Mouse (Mus musculus) testis, postnatal 10 days (tissue): ENCODE measurements around the gene Marveld1.
A peak's percentile ranks its signal among the peaks of the same experiment; 100 is the strongest.

Experiments used
- DNase-seq: peaks from one replicate; pipeline ENCODE4 v3.0.0; 2021; ENCODE audit warnings: low spot score

Gene Marveld1

DNA sequence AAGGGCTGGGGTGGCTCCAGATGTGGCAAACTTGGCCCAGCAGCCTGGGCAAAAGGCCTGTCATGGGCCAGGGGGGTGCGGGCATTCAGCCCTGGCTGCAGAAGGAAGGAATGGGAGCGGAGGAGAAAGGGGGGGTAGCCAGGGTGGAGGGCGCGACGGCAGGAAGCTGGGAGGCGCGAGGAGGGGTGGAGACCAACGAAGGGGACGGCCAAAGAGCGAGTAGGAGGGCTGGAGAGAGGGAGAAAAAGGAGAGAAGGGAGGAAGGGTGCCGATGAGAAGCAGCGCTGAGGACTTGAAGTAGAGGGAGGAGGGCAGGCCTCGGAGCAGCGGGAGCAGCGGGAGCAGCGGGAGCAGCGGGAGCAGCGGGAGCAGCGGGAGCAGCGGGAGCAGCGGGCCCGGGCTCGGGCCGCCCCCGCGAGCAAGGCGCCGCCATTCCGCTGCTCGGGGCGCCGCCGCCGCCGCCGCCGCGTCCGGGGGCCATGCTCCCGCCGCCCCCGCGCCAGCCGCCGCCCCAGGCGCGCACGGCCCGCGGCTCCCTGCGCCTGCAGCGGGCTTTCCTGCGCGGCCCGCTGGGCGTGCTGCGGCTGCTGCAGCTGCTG lies at the start of gene Marveld1:
Gene Marveld1 (plus strand): TSS at position 231 of the 599 bp plus-strand sequence.
- DNase-seq, result peak; percentile 82

DNA sequence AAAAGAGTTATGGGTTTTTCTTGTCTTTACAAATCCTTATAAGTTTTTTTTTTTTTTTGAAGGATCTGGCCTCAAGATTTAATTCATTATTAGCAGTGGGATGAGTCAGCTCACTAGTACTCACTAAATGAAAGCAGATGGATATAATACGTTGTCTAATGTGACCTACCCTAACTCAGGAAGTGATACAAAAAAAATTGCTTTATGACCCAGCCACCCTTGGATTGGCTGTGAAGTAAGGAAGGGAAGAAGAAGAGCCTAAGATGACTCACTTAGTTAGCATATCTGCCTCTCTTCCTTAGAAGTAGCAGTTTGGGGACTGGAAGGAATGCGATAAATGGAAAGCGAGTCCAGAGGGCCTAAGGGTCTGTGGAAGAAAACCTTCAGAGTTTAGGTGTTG lies 47.8 kb upstream of the Marveld1 start:
- no peak for DNase-seq

DNA sequence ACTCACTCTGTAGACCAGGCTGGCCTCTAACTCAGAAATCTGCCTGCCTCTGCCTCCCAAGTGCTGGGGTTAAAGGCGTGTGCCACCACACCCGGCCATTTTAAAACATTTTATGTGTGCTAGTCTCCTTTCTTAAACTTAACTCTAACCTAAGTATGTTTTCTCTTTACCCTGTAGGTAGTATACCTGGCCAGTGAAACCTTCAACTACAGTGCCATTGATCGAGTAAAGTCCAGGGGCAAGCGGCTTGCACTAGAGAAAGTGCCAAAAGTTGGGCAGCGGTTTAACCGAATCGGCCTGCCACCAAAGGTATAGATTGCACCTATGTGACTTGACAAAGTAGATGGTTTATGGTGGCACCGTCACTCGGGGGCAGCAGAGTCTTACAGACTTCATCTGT lies 42.5 kb upstream of the Marveld1 start:
- no peak for DNase-seq

DNA sequence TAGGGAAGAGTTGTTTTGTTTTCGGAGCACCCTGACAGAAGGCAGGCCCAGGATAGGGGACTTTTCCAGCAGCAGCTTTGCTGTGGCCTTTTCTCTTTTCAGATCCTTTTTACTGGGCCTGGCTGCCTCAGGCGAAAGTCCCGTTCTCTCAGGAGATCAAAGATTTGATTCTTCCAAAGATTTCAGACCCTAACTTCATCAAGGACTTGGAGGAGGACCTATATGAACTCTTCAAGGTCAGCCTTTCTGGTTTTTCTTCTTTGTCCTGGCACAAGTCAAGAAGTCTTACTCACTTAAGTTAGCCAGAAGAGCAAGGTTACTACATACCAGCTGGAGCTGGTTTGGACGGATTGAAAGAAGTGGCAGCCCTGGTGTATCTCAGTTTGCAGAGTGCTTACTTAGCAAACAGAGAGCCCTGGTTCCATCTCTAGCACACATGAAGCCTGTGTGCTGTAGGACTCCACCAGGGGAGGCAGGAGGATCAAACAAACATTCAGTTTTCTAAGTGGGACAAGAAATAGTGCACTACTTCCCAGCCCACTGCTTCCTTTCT lies 31.3 kb upstream of the Marveld1 start:
- DNase-seq, result no peak

DNA sequence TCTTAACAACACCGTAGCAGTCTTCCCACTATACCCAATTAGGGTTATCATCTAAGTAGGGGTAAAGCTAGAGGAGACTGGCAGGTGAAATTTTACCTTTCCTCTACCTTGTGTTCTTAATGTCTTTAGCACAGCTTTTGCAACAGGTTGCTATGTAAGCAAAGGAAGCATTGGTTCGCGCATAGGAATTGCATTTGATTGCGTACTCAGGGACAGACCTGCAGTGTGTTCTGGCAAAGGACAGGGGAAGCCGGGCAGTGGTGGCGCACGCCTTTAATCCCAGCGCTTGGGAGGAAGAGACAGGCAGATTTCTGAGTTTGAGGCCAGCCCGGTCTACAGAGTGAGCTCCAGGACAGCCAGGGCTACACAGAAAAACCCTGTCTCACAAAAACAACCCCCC lies 29.1 kb upstream of the Marveld1 start:
- no peak for DNase-seq

DNA sequence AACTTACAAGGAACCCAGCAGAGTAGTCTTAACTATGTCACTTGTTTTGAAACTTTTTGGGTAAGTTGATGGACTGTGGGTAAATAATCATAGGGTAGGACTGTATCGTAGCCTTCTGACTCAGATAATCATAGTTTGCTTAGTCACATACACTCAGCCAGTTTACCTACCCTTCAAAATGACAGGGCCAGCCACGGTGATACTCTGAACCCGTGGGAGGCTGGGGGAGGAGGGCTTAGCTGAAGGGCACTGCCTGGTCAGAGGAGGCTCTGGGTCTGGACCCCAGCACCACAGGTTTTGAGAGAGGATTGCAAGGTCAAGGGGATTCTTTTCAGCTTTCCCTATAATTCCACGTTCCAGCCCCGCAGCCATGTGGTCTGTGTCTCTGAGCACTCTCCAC lies 28.6 kb upstream of the Marveld1 start:
- DNase-seq, result no peak

DNA sequence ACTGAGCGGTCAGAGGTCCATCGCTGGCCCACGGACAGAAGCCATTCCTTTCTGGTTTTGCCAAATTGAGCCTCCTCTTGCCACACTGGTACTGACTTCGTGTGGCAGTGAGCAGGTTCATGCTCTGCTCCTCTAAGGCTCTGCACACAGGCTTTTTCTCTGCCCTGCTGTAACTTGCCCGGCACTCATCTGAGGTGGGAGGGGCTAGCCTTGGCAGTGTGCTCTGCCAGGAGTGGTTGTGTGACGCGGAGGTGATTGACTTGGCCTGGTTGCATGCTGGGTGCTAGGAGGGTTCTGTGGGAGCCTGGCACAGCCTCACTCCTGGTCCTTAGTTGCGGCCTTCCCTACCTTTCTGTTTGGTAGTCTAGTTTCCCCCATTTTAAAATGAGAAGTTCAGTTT lies 26.7 kb upstream of the Marveld1 start:
- no peak for DNase-seq

DNA sequence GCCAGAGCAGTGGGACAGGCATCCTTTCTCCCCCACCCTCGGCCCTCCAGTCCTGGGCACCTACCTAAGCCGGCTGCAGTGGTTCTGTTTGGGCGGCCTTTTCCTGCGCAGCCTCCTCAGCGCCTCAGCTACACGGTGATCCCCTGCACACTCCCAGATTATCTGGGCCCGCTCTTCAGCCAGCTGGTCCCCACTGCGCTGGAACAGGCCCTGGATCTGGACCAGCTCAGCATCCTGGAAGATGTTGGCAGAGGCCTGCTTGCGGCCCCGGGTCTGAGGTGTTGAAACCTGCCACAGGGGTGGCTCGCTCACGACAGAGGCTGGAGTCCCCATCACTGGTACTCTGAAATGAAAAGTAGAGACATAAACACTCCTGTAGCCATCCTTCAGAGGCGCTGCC lies 22.5 kb upstream of the Marveld1 start:
- DNase-seq, result no peak

DNA sequence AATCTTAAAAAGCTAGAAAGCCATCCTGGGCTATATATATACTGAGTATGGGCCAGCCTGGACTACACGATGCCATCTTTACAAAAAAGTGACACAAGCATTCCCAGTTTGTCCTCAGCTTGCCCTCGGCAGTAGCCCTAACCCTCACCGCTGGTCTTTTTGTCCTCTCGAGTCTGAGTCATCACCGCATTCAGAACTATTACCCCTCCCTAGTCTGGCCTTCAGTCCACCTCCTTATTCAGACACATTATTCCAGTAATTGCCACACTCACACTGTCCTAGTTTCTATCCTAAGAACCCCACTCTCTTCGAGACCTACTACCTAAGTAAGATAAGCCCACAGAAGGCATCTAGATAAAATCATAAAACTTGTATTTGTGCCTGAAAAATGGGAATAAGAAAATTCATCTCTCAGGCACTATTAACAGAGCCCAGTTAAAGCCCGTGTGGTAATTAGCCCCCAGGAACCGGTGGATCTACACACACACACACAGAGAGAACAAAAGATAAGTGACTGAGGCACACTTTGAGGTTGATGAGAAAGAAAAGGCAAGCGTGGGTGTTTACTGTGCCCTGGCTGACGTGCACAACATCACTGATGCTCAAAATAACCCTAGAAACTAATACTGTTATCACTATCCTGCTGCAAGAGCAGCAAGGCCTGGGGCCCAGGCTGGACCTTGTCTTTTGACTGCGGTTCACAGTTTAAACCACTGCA lies 21.5 kb upstream of the Marveld1 start:
- no peak for DNase-seq

DNA sequence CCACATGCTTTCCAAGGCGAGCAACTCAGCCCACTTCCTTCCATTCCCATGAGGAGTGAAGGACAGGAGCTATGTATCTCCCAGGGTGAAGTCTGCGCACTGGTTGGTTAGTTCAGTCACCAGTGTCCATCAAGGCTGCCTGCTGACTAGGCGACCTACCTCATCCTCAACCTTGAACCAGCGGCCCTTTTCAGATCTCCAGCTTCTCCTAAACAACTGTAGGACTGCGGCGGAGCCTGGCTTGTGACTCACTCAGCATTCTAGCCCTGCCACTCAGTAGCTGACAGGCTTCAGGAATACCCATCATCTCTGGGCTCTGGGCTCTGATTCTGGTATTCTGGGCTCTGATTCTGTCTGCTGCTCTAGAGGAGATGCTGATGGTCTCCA lies 21.0 kb upstream of the Marveld1 start:
- DNase-seq, result no peak

DNA sequence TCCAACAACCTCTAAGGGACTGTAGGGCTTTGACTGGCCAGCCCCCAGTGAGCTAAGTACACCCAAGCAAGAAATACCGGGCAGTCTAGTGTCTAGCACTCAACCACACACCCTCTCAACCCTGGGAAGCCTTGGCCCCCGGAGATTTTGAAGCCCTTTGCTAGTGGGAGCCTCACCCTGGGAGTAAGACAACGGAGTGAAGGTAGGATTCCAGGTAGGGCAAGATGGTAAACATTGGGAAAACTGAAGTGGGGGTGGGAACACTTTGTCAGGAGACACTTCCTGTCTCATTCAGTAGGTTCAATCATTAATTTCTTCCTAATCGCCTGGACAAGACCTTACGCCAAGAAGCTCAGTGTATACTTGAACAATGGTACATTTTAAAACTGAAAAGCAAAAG lies 20.2 kb upstream of the Marveld1 start:
- no peak for DNase-seq

DNA sequence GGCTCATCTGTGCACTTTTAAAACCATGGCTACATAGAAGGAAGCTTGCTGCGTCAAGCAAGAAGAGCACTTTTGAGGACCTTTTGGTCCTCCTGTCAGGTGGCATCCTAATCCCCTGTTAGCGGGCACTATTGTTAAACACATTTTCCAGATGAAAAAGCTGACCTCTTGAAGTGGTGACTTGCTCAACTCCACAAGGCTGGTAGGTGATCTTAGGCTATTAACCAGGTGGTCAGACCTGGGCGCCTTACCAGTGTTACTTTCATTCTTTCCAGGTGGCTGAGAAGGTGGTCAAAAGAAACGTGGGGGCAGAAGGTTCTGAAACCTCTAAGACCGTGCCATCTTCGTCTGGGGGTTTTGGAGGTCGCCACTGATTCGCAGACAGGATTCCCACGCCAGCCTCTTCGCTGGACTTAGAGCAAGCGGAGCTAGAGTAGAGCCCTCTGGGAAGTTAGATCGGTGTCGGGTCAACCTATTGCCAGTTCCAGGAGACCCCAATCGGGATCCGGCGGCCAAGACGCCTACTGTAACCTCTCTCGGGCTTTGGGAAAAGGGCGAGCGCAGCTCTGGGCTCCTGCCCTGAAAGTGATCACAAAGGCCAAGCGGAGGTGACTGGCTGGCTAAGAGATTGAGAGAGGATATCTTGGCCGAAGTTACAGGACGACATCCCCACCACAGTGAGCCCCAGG lies 19.0 kb upstream of the Marveld1 start:
- no peak for DNase-seq

DNA sequence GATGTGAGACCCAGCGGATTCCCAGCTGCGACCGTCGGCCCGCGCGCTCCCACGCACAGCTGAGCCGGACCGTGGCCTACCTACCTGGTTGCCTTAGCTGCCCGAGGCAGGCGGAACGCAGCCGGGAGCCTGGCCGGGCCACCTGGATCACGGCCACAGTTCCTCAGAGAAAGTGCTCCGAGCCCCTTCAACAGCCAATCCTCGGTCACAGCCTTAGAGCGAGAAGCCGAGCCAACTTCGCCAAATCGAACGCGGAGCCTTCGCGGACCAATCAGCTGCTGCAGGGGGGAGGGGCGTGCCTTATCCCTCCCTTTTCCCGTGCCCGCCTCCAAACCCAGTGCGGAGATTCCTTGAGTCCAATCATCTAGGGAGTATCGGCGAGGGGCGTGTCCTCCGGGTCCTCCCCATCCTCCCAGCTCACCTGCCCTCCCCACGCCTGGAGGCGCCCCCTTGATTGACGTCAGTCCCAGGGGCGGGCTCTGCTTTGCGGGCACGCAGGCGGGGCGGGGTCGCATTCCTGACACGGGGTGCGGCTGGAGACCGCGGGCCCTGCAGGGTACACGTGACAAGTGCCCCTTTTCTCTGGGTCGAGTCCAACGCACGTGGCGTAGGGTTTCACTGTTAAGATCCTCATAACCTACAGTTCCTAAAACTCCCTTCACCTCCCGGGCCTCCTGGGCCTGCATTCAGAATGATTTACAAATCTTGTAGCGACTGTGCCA lies 18.3 kb upstream of the Marveld1 start, which contains the start of gene Avpi1:
Gene Avpi1 (minus strand): TSS at position 273 of the 722 bp plus-strand sequence.
- DNase-seq, result peak; percentile 97

DNA sequence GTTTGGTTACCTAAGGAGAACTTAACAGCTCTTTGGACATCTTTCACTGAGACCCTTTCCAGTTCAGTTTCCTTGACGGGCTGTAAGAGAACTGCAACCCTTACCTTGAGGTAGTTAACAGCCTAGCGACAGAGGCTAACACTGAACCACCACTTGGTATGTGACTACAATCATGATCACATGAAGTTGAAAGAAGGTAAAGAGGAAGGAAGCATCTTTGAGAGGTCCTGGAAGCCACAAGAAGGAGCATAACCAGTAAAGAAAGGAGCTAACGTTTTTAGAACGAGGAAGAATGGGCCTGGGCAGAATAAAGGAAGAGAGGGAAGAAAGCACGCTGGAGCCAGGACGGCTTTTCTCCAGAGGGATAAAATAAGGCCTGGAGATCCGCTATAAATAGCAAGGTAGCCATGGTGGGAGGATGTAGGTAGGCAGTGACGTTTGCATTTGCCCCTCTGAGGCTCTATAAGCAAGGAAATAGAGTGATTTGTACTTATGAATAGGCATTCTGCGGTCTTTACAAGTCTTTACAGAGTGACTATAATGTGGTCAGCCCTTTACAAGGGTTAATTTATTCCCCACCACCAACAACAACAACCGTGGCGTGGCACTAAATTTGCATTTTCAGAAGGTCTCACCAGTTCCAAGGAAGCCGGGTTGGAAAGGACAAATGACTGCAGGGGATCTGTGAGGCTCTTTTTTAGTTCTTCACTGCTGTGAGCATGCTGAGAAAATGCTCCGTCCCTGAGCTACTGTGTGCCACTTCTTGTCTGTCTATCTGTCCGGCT lies 17.5 kb upstream of the Marveld1 start:
- no peak for DNase-seq

DNA sequence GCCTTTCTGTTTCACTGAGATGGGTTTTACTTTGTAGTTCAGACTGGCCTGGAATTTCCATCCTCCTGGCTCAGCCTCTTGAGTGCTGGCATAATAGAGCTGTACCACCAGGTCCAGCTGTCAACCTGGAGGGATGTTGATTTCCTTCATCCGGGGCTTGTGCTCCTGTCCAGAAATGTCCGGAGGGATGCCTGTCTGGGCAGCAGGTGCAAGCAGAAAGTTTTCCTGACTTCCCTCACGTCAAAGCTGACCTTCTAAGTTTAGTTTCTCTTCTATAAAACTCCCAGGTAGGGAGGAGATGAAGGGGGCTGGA lies 16.9 kb upstream of the Marveld1 start:
- DNase-seq, result no peak

DNA sequence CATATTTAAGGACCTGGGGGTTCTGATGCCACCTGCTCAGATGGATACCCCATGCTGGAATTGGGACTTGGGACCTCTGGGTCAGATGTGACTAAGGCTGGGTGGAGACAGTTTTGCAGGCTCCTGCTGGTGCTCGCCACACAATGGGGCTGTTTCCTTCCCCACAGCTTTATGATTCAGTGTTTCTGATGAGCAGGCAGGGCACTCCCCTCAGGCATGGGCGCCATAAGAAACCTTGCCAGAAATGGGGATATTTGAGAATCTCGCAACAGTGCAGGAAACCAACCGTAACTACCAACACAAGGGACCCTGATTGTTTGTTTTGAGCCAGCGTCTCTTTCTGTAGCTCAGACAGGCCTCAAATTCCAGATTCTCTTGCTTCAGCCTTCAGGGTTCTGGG lies 16.1 kb upstream of the Marveld1 start:
- DNase-seq, result no peak

DNA sequence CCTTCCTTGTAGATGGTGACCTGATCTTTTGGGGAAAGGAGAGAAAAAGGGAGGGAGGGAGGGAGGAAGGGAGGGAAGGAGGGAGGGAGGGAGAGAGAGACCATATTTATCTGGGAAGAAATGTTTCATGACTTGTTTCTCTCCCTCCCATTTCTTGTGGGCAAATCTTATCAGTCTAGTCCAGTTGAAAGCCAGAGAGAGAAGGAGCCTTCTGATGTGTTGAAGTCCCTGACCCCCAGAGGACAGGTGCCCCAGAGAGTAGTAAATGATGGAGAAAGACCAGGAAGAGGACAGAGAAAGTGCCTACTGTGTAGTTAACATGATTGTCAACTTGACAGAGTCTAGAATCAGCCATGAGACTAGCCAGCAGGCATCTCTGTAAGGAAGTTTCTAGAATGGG lies 12.1 kb upstream of the Marveld1 start:
- no peak for DNase-seq

DNA sequence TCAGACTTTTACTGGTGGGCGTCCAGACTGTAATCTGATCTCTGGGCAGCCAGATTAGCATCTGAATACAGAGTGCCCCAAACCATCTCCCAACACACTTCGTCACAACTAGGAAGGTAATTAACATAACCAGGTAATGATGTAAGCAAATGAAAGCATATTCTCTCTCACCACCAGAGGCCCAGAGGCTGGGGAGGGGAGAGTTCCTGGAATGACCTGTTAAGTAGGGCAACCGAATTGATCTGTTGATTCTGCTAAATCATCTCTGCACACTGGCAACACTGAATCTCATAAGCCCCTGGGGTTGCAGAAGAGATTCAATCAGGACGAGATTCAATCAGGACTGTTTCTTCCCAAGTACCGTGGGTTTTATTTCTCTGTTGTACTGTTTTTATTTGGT lies 11.1 kb upstream of the Marveld1 start:
- DNase-seq, result no peak

DNA sequence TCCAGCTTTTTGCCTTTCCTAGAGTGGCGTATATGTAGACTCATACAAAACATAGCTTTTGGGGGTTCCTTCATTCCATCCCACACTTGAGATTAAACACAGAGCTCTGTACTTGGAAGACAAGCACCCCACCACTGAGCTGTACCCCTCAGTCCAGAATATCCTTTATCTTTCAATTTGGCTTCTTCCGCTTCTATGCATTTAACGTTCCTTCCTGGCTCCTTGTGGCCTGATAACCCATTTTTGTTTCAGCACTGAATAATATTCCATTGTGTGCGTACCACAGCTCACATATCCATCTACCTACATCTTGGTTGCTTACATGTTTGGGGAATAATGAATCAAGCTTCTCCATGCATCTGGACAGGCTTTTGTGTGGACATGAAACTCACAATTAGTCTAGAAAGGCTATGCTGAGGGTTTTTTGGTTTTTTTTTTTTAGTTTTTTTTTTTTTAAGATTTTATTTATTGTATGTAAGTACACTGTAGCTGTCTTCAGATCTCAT lies 10.0 kb upstream of the Marveld1 start:
- no peak for DNase-seq

DNA sequence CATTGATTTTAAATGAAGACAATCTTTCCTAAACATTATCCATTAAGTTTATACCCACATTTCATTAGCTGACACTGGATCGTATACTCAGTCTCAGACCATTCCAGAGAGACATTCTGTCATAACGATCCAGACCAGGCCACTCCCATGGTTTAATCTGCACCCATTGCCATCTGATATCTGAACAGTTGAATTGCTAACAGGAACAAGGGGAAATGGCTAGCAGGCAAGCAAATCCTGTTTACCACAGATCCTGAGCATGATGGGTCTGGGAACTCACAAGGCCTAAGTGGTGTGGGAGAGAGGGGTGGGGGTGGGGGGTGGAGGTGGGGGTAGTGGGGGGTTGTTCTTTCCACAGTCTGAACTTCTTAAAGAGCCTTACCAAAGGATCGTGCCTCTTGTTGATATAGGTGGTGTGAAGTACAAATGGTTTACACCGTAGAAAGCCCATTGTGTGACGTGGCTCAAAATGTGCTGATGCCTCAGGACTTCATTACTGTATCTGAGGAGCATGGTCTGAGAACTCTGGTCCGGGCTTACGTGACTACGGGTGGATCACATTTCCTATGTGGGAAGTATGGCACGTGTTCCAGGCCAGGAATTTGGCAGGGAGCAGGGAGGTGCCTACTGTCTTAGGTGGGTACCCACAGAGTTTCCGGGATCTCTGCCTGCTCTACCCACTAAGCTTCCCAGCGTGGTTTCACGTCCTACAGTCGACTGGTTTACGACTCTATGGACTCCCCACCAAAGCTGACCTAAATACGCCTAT lies 8.5 kb upstream of the Marveld1 start:
- DNase-seq, result no peak
